Mouse (Mus musculus) limb, embryonic 12.5 days (tissue): Measurements from ENCODE around the gene Olfr1378. TPM values are rescaled to one million over a fixed set of nuclear protein-coding genes. Genes with fewer than 3 reads are reported as not detected.

ENCODE experiments used
- ATAC-seq: fragments of 200-750 bp; cut with Nextera tagmentation; 2 replicates; pipeline ENCODE4 v1.8.0; 2017; ENCODE audit warnings: low read depth, moderate TSS enrichment; ENCODE audit not compliant: insufficient number of reproducible peaks, insufficient read depth, low FRiP score, low TSS enrichment
- H3K27ac ChIP-seq: fragments of 300-500 bp; sonication (generic); 2 replicates; pipeline ENCODE4 v1.5.1; 2016; ENCODE audit warnings: mild to moderate bottlenecking, moderate library complexity
- H3K27me3 ChIP-seq: fragments of 300-500 bp; sonication (generic); 2 replicates; pipeline ENCODE4 v1.6.1; 2016; ENCODE audit warnings: mild to moderate bottlenecking, moderate library complexity
- H3K36me3 ChIP-seq: fragments of 300-500 bp; sonication (generic); 2 replicates; pipeline ENCODE4 v1.6.1; 2016; ENCODE audit warnings: mild to moderate bottlenecking, moderate library complexity
- H3K4me1 ChIP-seq: fragments of 300-500 bp; sonication (generic); replicated peaks from 2 replicates; pipeline ENCODE4 v1.6.1; 2016
- H3K4me2 ChIP-seq: fragments of 300-500 bp; sonication (generic); 2 replicates; pipeline ENCODE4 v1.6.1; 2016; ENCODE audit warnings: mild to moderate bottlenecking, moderate library complexity
- H3K4me3 ChIP-seq: fragments of 300-500 bp; sonication (generic); replicated peaks from 2 replicates; pipeline ENCODE4 v1.5.1; 2016; ENCODE audit warnings: mild to moderate bottlenecking
- H3K9ac ChIP-seq: fragments of 300-500 bp; sonication (generic); replicated peaks from 2 replicates; pipeline ENCODE4 v1.6.1; 2016; ENCODE audit warnings: mild to moderate bottlenecking, moderate library complexity
- H3K9me3 ChIP-seq: fragments of 300-500 bp; sonication (generic); 2 replicates; pipeline ENCODE4 v1.6.1; 2016; ENCODE audit warnings: mild to moderate bottlenecking, moderate library complexity
- WGBS: fragments of 180-500 bp; shearing (Covaris S2); methylation state at CpG from one replicate; pipeline ENCODE4 v1.1.7; 2016; 5-methylcytosine and 5-hydroxymethylcytosine counted together
- polyA plus RNA-seq: library from polyadenylated mRNA; unstranded; fragments of >200 nt; fragmentation: Nextera tagmentation; extraction: Ambion mirVana; gene quantifications from 2 replicates; pipeline ENCODE4 v1.2.1, GENCODE M21; 2016

Gene Olfr1378
- polyA plus RNA-seq, result not detected in 2 replicates

- H3K9me3 ChIP-seq, result no peaks in the 10 kb centered on the region
- no peak within 1 kb of the TSS for H3K4me3 ChIP-seq
- no peaks in the 10 kb centered on the region for H3K27me3 ChIP-seq
- no peak for ATAC-seq
- no peak within 1 kb of the TSS for H3K27ac ChIP-seq
- no peaks in the 10 kb centered on the region for H3K36me3 ChIP-seq
- H3K4me1 ChIP-seq, result no peaks in the 10 kb centered on the region
- no peak within 1 kb of the TSS for H3K9ac ChIP-seq
- 82% methylated on average over 11 of the region's 11 CpGs for WGBS
- no peak within 1 kb of the TSS for H3K4me2 ChIP-seq
Measured at GRCm38 (mm10) chr11:50966230-50966629, at the start of gene Olfr1378. Gene Olfr1378 (plus strand): TSS chr11:50966530.

- Histone ChIP-seq H3K4me2 (peak overlapping the region; percentile 93), H3K9ac (peak overlapping the region; percentile 77; the same call in 1 of the 2 replicates), H3K27ac (no peak overlapping the region), H3K36me3 (no peaks in the 10 kb centered on the region), H3K4me3 (peak overlapping the region; percentile 70), H3K4me1 (peaks cover 6% of the 10 kb centered on the region), H3K27me3 (peaks cover 14% of the 10 kb centered on the region), H3K9me3 (no peaks in the 10 kb centered on the region)
- no peak for ATAC-seq
- WGBS, result 25% methylated on average over 14 of the region's 14 CpGs
Measured at GRCm38 (mm10) chr11:50930469-50931014, 35.8 kb upstream of the Olfr1378 start.

GRCm38 (mm10) chr11:50931021-50931420, 35.3 kb upstream of the Olfr1378 start:
- Histone ChIP-seq H3K4me3 (peak overlapping the region; percentile 70), H3K36me3 (no peaks in the 10 kb centered on the region), H3K27ac (no peak overlapping the region), H3K27me3 (peaks cover 14% of the 10 kb centered on the region), H3K9me3 (no peaks in the 10 kb centered on the region), H3K4me2 (peak overlapping the region; percentile 93), H3K4me1 (peaks cover 6% of the 10 kb centered on the region), H3K9ac (peak overlapping the region; percentile 77)
- ATAC-seq, result peak; percentile 50
- WGBS, result 2% methylated on average over 16 of the region's 16 CpGs

DNA sequence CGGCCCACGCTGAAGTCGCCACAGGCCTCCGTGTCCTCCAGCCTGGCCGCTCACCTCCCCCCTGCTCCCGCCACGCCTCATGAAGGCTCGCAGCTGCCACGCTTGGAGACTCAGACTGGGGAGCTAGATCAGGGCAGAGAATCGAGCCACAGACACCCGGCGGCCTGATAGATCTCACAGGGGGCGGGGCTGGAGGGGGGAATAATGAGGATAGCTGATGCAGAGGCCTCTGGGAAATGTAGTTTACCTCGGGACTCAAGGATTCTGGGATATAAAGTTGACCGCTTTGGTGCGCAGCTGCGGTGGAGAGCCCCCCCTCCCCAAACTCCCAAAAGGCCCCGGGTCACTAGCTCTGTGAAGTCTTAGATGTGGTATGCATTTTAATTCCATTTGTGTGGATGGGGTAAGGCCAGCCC, 34.9 kb upstream of the Olfr1378 start, which contains the start of gene Zfp354b:
TSS of gene Zfp354b (minus strand) at position 183 of the 416 bp plus-strand sequence.
- Histone ChIP-seq H3K36me3 (no peaks in the 10 kb centered on the region), H3K4me3 (peak within 1 kb of the TSS; percentile 70), H3K9ac (peak within 1 kb of the TSS; percentile 77), H3K4me1 (peaks cover 6% of the 10 kb centered on the region), H3K9me3 (no peaks in the 10 kb centered on the region), H3K4me2 (peak within 1 kb of the TSS; percentile 93), H3K27ac (no peak within 1 kb of the TSS), H3K27me3 (peaks cover 14% of the 10 kb centered on the region)
- ATAC-seq, result peak; percentile 93
- WGBS, result under 1% methylated on average over 18 of the region's 18 CpGs

DNA sequence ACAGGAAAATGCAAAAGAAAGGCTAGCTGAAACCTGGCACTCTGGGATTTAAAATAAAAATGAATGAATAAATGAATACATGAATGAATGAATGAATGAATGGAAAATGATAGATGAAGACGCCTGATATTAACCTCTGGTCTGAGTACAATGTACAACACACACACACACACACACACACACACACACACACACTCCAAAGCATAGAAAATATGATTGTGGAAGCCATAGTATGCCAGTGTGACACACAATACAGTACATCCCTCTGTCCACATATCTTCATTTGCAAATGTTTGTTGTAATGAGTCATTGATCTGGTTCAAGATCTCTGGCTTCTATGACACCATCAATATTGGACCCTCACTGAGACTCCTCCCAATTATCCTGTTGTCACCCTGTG, 34.3 kb upstream of the Olfr1378 start:
- H3K9ac ChIP-seq, result no peak overlapping the region
- WGBS, result 89% methylated on average over 1 of the region's 1 CpGs
- H3K4me2 ChIP-seq, result peak overlapping the region; percentile 93
- peak overlapping the region; percentile 70 for H3K4me3 ChIP-seq
- no peak overlapping the region for H3K27ac ChIP-seq
- peaks cover 6% of the 10 kb centered on the region for H3K4me1 ChIP-seq
- peaks cover 14% of the 10 kb centered on the region for H3K27me3 ChIP-seq
- no peak for ATAC-seq
- H3K36me3 ChIP-seq, result no peaks in the 10 kb centered on the region
- no peaks in the 10 kb centered on the region for H3K9me3 ChIP-seq

GRCm38 (mm10) chr11:50938435-50938834, 27.9 kb upstream of the Olfr1378 start:
- Histone ChIP-seq H3K4me1 (no peaks in the 10 kb centered on the region), H3K27ac (no peak overlapping the region), H3K4me2 (no peak overlapping the region), H3K9ac (no peak overlapping the region), H3K27me3 (peaks cover 3% of the 10 kb centered on the region; the same call in 1 of the 2 replicates), H3K4me3 (no peak overlapping the region), H3K36me3 (no peaks in the 10 kb centered on the region), H3K9me3 (no peaks in the 10 kb centered on the region)
- WGBS, result 76% methylated on average over 8 of the region's 8 CpGs
- ATAC-seq, result no peak

DNA sequence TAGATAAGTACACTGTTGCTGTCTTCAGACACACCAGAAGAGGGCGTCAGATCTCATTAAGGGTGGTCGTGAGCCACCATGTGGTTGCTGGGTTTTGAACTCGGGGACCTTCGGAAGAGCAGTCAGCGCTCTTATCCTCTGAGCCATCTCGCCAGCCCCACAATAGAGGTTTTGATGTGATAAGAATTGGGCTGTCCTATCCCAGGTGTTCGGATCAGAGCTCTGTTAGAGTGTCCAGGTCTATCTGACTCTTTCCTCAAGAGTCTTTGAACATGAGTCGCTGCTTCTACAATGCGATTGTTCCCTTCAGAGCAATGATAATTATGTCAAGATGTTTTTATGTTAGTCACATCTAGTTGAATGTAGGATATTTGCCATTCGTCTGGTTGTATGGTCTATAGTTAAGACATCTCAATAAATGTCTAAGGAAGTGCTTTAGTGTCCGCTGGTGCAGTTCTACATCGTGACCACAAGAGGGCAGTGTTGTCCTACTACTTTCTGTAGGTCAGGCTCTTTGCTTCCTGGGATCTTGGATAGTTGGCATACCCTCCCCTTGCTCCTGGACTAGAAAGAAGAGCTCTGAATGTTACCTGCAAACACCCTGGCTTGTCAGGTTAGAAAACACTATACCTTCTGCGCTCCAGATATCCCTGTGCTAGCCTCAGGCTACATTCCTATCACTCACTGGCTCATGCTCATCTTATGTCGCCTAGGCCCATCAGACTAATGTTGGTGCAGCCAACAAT, 26.5 kb upstream of the Olfr1378 start:
- H3K9ac ChIP-seq, result no peak overlapping the region
- no peaks in the 10 kb centered on the region for H3K4me1 ChIP-seq
- no peak overlapping the region for H3K4me3 ChIP-seq
- no peak overlapping the region for H3K4me2 ChIP-seq
- 41% methylated on average over 14 of the region's 14 CpGs for WGBS
- H3K27ac ChIP-seq, result no peak overlapping the region
- H3K9me3 ChIP-seq, result no peaks in the 10 kb centered on the region
- H3K36me3 ChIP-seq, result no peaks in the 10 kb centered on the region
- peaks cover 3% of the 10 kb centered on the region; the same call in 1 of the 2 replicates for H3K27me3 ChIP-seq
- no peak for ATAC-seq

GRCm38 (mm10) chr11:50942386-50942785, 23.9 kb upstream of the Olfr1378 start:
- no peak overlapping the region for H3K9ac ChIP-seq
- H3K9me3 ChIP-seq, result no peaks in the 10 kb centered on the region
- ATAC-seq, result no peak
- H3K4me2 ChIP-seq, result no peak overlapping the region
- H3K27me3 ChIP-seq, result no peaks in the 10 kb centered on the region
- WGBS, result 62% methylated on average over 12 of the region's 12 CpGs
- H3K36me3 ChIP-seq, result no peaks in the 10 kb centered on the region
- no peak overlapping the region for H3K27ac ChIP-seq
- H3K4me3 ChIP-seq, result no peak overlapping the region
- H3K4me1 ChIP-seq, result no peaks in the 10 kb centered on the region

DNA sequence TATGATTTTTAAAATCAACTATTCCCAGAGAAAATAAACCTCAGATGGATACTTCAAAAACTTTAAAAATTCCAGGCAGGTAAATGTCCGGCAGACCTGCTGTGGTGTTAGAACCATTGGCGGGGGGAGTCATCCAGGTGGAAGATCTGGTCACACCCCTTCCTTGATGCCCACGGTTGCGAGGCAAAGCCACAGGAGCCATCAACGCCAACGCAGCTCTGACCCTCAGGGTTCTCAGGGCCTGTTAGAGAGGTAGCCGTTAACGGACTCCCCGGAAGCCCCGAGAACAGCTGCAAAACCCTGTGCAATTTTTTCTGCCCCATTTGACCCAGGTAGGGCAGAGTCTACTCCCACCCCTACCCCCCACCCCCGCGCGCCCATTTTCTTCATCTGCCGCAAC, 22.8 kb upstream of the Olfr1378 start, which contains the start of gene 4933414I15Rik:
TSS of gene 4933414I15Rik (minus strand) at position 260 of the 400 bp plus-strand sequence.
- Histone ChIP-seq H3K4me3 (no peak within 1 kb of the TSS), H3K27me3 (no peaks in the 10 kb centered on the region), H3K9me3 (no peaks in the 10 kb centered on the region), H3K36me3 (no peaks in the 10 kb centered on the region), H3K27ac (no peak within 1 kb of the TSS), H3K4me2 (no peak within 1 kb of the TSS), H3K9ac (no peak within 1 kb of the TSS), H3K4me1 (no peaks in the 10 kb centered on the region)
- WGBS, result 73% methylated on average over 14 of the region's 14 CpGs
- ATAC-seq, result no peak

DNA sequence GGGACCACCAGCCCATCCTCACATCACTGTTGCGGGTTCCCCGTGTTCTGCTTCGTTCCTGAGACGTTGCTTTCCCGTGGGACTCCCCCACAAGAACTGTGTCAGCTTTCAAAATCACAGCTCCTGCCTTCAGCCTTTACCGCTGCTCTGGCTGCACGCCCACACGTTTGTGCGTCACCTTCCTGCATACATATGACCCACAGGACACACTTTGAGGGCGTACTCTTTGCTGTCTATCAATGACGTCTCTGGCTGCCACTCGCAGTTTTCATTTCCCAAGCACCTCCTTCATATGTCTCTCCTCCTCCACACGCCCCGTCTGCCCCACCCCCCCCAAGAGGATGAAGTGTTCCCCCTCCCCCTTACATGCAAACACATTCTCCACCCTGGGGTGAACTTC, 14.0 kb upstream of the Olfr1378 start:
- H3K4me1 ChIP-seq, result peaks cover 16% of the 10 kb centered on the region
- no peak overlapping the region for H3K4me3 ChIP-seq
- no peak overlapping the region for H3K27ac ChIP-seq
- ATAC-seq, result no peak
- H3K9ac ChIP-seq, result no peak overlapping the region
- 72% methylated on average over 14 of the region's 14 CpGs for WGBS
- peaks cover 6% of the 10 kb centered on the region; the same call in 1 of the 2 replicates for H3K27me3 ChIP-seq
- no peaks in the 10 kb centered on the region for H3K9me3 ChIP-seq
- H3K4me2 ChIP-seq, result no peak overlapping the region
- no peaks in the 10 kb centered on the region for H3K36me3 ChIP-seq

- ATAC-seq, result no peak
- peaks cover 16% of the 10 kb centered on the region for H3K4me1 ChIP-seq
- no peak within 1 kb of the TSS for H3K4me2 ChIP-seq
- 68% methylated on average over 6 of the region's 6 CpGs for WGBS
- peaks cover 6% of the 10 kb centered on the region; the same call in 1 of the 2 replicates for H3K27me3 ChIP-seq
- no peaks in the 10 kb centered on the region for H3K36me3 ChIP-seq
- no peak within 1 kb of the TSS for H3K27ac ChIP-seq
- H3K9me3 ChIP-seq, result no peaks in the 10 kb centered on the region
- H3K9ac ChIP-seq, result no peak within 1 kb of the TSS
- no peak within 1 kb of the TSS for H3K4me3 ChIP-seq
Measured at GRCm38 (mm10) chr11:50953665-50954064, 12.7 kb upstream of the Olfr1378 start, which contains the start of gene Prop1. Gene Prop1 (minus strand): TSS chr11:50953765.
